In the genomic region with DNA sequence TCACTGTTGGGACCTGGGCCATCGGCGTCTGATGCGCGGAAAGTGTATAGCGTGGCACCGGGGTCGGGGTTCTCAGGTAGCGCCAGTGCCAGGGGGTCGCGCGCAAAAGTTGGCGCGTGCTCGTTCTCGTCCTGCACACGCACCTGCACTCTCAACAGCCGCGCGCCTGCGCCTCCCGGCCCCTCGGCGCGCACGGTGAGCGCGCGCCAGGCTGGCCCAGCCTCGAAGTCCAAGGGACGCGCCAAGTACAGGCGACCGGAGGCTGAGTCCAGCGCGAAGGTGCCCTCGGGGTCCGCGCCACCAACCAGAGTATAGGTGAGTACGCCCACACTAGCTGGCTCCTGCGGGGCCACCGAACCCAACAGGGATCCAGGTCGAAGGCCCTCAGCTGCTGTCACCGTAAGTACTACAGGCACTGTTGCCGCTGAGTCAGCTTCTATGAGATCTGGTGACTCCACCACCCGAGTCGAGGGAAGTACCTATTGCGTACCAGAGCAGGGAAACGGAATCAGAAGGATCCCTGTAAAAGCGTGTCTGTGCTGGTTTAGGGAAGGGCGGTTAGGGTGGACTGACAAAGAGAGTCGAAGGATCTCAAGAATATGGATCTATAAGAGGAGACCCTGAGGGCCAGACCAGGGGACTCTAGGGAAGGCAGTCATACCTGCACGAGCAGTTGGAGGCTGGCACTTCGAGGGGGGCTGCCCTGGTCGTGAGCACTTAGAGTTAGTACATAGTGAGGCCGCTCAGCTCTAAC, we compare ENCODE assay signal across 9 mouse cellular contexts. TPM values are rescaled to one million over a fixed set of nuclear protein-coding genes. Genes with fewer than 3 reads are reported as not detected.
DNase-seq lines count a peak whose midpoint lies in the region; ATAC-seq lines count a peak whose summit lies in the region.
"Had no signal": no experiment of that assay in that cellular context is flagged by ENCODE, and none has a peak within 500 bp of the region (broad histone marks: within the 10 kb centered on the region; RNA-seq: fewer than 3 reads in every experiment).

No protein-coding gene starts in this region.

- DNase-seq in hindbrain, embryonic 10.5 days (ENCODE audit: low spot score): no peak
- peak; percentile 48 for DNase-seq in ZHBTc4 (ENCODE audit: low read depth, low spot score)
- DNase-seq in cerebellum, postnatal 4 days (ENCODE audit: low spot score in 2 of 2): no peak
- DNase-seq in gastrocnemius, postnatal 10 days: no peak
- no peak for DNase-seq in right cerebral cortex, postnatal 25 days
- DNase-seq: cerebellum, adult 18-20 months had no signal

- no peaks in the 10 kb centered on the region for H3K9me3 ChIP-seq in hindbrain, embryonic 10.5 days
- H3K9me3 ChIP-seq in hindbrain, embryonic 16.5 days (ENCODE audit: control insufficient read depth, low read length): no peaks in the 10 kb centered on the region
- H3K9me3 ChIP-seq in forebrain, embryonic 12.5 days: no peaks in the 10 kb centered on the region
- H3K9me3 ChIP-seq in megakaryocyte, embryonic 14.5 days: peaks cover 23% of the 10 kb centered on the region

- H3K27me3 ChIP-seq in hindbrain, embryonic 10.5 days (ENCODE audit: insufficient read depth, poor library complexity, severe bottlenecking): peaks cover 51% of the 10 kb centered on the region
- no peaks in the 10 kb centered on the region for H3K27me3 ChIP-seq in hindbrain, embryonic 16.5 days (replicated peaks; ENCODE audit: control insufficient read depth, insufficient read depth, low read length)
- H3K27me3 ChIP-seq in forebrain, embryonic 12.5 days: peaks cover 39% of the 10 kb centered on the region
- H3K27me3 ChIP-seq in megakaryocyte, embryonic 14.5 days (replicated peaks): peaks cover 77% of the 10 kb centered on the region

- H3K36me3 ChIP-seq in hindbrain, embryonic 10.5 days: peaks cover 95% of the 10 kb centered on the region
- H3K36me3 ChIP-seq in hindbrain, embryonic 16.5 days (ENCODE audit: control insufficient read depth, insufficient read depth, low read length): peaks cover 66% of the 10 kb centered on the region
- H3K36me3 ChIP-seq in forebrain, embryonic 12.5 days (replicated peaks): peaks cover 84% of the 10 kb centered on the region
- H3K36me3 ChIP-seq in megakaryocyte, embryonic 14.5 days (replicated peaks; ENCODE audit: low read length): no peaks in the 10 kb centered on the region

- no peak overlapping the region for H3K9ac ChIP-seq in hindbrain, embryonic 16.5 days (ENCODE audit: low read depth, low read length)
- no peak overlapping the region for H3K9ac ChIP-seq in forebrain, embryonic 12.5 days

- 18% methylated on average over 55 of the region's 55 CpGs for WGBS in hindbrain, embryonic 10.5 days
- 27% methylated on average over 54 of the region's 55 CpGs for WGBS in hindbrain, embryonic 16.5 days
- 19% methylated on average over 55 of the region's 55 CpGs for WGBS in forebrain, embryonic 12.5 days

- ATAC-seq in hindbrain, embryonic 16.5 days: no peak
- peak; percentile 37; the same call in 1 of the 2 replicates for ATAC-seq in forebrain, embryonic 12.5 days (ENCODE audit: low FRiP score)

- H3K4me2 ChIP-seq in hindbrain, embryonic 16.5 days (ENCODE audit: low read length): no peak overlapping the region
- peak overlapping the region; percentile 8; the same call in 1 of the 2 replicates for H3K4me2 ChIP-seq in forebrain, embryonic 12.5 days

- H3K4me3 ChIP-seq in hindbrain, embryonic 10.5 days: peak overlapping the region; percentile 39
- H3K4me3 ChIP-seq in hindbrain, embryonic 16.5 days (ENCODE audit: low read length): no peak overlapping the region
- no peak overlapping the region for H3K4me3 ChIP-seq in forebrain, embryonic 12.5 days (replicated peaks)
- peak overlapping the region; percentile 69 for H3K4me3 ChIP-seq in megakaryocyte, embryonic 14.5 days (replicated peaks)

- peaks cover 28% of the 10 kb centered on the region for H3K4me1 ChIP-seq in hindbrain, embryonic 10.5 days (replicated peaks)
- H3K4me1 ChIP-seq in hindbrain, embryonic 16.5 days (ENCODE audit: control insufficient read depth, insufficient read depth, low read depth, low read length): peaks cover 5% of the 10 kb centered on the region
- H3K4me1 ChIP-seq in forebrain, embryonic 12.5 days: peaks cover 7% of the 10 kb centered on the region
- H3K4me1 ChIP-seq in megakaryocyte, embryonic 14.5 days: peaks cover 34% of the 10 kb centered on the region

- no peak overlapping the region for H3K27ac ChIP-seq in hindbrain, embryonic 10.5 days
- no peak overlapping the region for H3K27ac ChIP-seq in hindbrain, embryonic 16.5 days (ENCODE audit: low read depth, low read length)
- no peak overlapping the region for H3K27ac ChIP-seq in forebrain, embryonic 12.5 days

RNA-seq across cellular contexts. Expression of a gene that starts 10.7 kb away (rescaled TPM):
- polyA plus RNA-seq in hindbrain, embryonic 10.5 days (2016; fragmentation: Nextera tagmentation; extraction: Ambion mirVana): 57.8 and 59.2 TPM in 2 replicates
- polyA plus RNA-seq in hindbrain, embryonic 16.5 days (2015; fragmentation: Nextera tagmentation; extraction: Ambion mirVana): 56.1 and 58.1 TPM in 2 replicates
- polyA plus RNA-seq in forebrain, embryonic 12.5 days (2016; fragmentation: Nextera tagmentation; extraction: Ambion mirVana): 45.8 and 48.3 TPM in 2 replicates
- polyA plus RNA-seq in megakaryocyte, embryonic 14.5 days (2012; ENCODE audit: insufficient read depth, low replicate concordance): 37.7 and 43.0 TPM in 2 replicates
- total RNA-seq in gastrocnemius, postnatal 10 days (2021): 10 to 100 TPM; 29.5 to 30.0 TPM

RNA-seq across cellular contexts. Expression of a gene that starts 18.5 kb away (rescaled TPM):
- 177 and 188 TPM in 2 replicates for polyA plus RNA-seq in hindbrain, embryonic 10.5 days (2016; fragmentation: Nextera tagmentation; extraction: Ambion mirVana)
- polyA plus RNA-seq in hindbrain, embryonic 16.5 days (2015; fragmentation: Nextera tagmentation; extraction: Ambion mirVana): 87.5 and 91.0 TPM in 2 replicates
- polyA plus RNA-seq in forebrain, embryonic 12.5 days (2016; fragmentation: Nextera tagmentation; extraction: Ambion mirVana): 145 and 170 TPM in 2 replicates
- 411 and 429 TPM in 2 replicates for polyA plus RNA-seq in megakaryocyte, embryonic 14.5 days (2012; ENCODE audit: insufficient read depth, low replicate concordance)
- total RNA-seq in gastrocnemius, postnatal 10 days (2021): 10 to 100 TPM; 79.2 to 81.7 TPM

RNA-seq across cellular contexts. Expression of a gene that starts 24.8 kb away (rescaled TPM):
- polyA plus RNA-seq in hindbrain, embryonic 10.5 days (2016; fragmentation: Nextera tagmentation; extraction: Ambion mirVana): 9.3 and 13.4 TPM in 2 replicates
- 9.8 and 12.3 TPM in 2 replicates for polyA plus RNA-seq in hindbrain, embryonic 16.5 days (2015; fragmentation: Nextera tagmentation; extraction: Ambion mirVana)
- polyA plus RNA-seq in forebrain, embryonic 12.5 days (2016; fragmentation: Nextera tagmentation; extraction: Ambion mirVana): 22.9 and 25.0 TPM in 2 replicates
- 0.27 and 0.74 TPM in 2 replicates for polyA plus RNA-seq in megakaryocyte, embryonic 14.5 days (2012; ENCODE audit: insufficient read depth, low replicate concordance)
- total RNA-seq in gastrocnemius, postnatal 10 days (2021): 10 to 100 TPM; 17.9 to 27.1 TPM

RNA-seq across cellular contexts. Expression of a gene that starts 25.5 kb away (rescaled TPM):
- 33.6 and 36.2 TPM in 2 replicates for polyA plus RNA-seq in hindbrain, embryonic 10.5 days (2016; fragmentation: Nextera tagmentation; extraction: Ambion mirVana)
- polyA plus RNA-seq in hindbrain, embryonic 16.5 days (2015; fragmentation: Nextera tagmentation; extraction: Ambion mirVana): 26.3 and 26.4 TPM in 2 replicates
- polyA plus RNA-seq in forebrain, embryonic 12.5 days (2016; fragmentation: Nextera tagmentation; extraction: Ambion mirVana): 39.5 and 41.5 TPM in 2 replicates
- 20.7 and 32.3 TPM in 2 replicates for polyA plus RNA-seq in megakaryocyte, embryonic 14.5 days (2012; ENCODE audit: insufficient read depth, low replicate concordance)
- total RNA-seq in gastrocnemius, postnatal 10 days (2021): 10 to 100 TPM in 1 of 2 experiments, 1 to 10 TPM in 1; 9.9 to 13.4 TPM

RNA-seq across cellular contexts. Expression of a gene that starts 26.3 kb away (rescaled TPM):
- polyA plus RNA-seq in hindbrain, embryonic 10.5 days (2016; fragmentation: Nextera tagmentation; extraction: Ambion mirVana): 234 and 240 TPM in 2 replicates
- 172 and 211 TPM in 2 replicates for polyA plus RNA-seq in hindbrain, embryonic 16.5 days (2015; fragmentation: Nextera tagmentation; extraction: Ambion mirVana)
- polyA plus RNA-seq in forebrain, embryonic 12.5 days (2016; fragmentation: Nextera tagmentation; extraction: Ambion mirVana): 184 and 187 TPM in 2 replicates
- 241 and 315 TPM in 2 replicates for polyA plus RNA-seq in megakaryocyte, embryonic 14.5 days (2012; ENCODE audit: insufficient read depth, low replicate concordance)
- total RNA-seq in gastrocnemius, postnatal 10 days (2021): 100 to 1,000 TPM; 107 to 128 TPM

Comparison
In these comparisons a context has a peak if more than half of its experiments do, and no peak if none do; other contexts are left out.
1. H3K4me3 ChIP-seq: peak in hindbrain, embryonic 10.5 days (single experiment) and megakaryocyte, embryonic 14.5 days (single experiment); none in hindbrain, embryonic 16.5 days (single experiment) and forebrain, embryonic 12.5 days (single experiment).